Mouse (Mus musculus): Measurements from ENCODE around the gene Myo6. TPM values are rescaled to one million over a fixed set of nuclear protein-coding genes. Genes with fewer than 3 reads are reported as not detected.

Myo6 gene
- total and polyA plus RNA-seq, 2 experiments from 2014 or later, result 19.9 to 31.7 TPM

DNA sequence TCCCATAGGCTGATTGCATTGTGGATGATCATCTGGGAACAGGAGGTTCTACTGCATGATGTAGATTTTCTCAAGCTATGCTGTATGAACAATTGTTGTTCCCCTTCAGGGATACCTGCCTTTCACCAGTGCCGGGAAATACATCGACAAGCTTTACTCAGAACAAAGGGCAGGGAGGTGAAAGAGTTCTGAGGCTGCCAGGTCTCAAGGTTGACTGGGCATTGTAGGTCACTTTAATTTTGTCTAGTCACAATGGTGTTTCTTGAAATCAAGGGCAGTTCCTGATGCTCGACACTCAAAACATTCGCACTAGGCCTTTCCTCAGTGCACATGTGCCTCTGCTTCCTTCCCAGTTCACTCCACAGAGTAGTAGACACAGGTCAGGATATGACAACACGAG, 15.9 kb downstream of the Myo6 start:
- Histone ChIP-seq H3K36me3 (ENCODE audit: insufficient read depth) (no peaks in the 10 kb centered on the region), H3K4me3 (ENCODE audit: low read depth, low read length) (no peak overlapping the region), H3K4me1 (ENCODE audit: insufficient read depth) (no peaks in the 10 kb centered on the region), H3K4me2 (ENCODE audit: low read depth) (no peak overlapping the region), H3K9ac (no peak overlapping the region), H3K27me3 (ENCODE audit: insufficient read depth, low read length) (no peaks in the 10 kb centered on the region), H3K9me3 (ENCODE audit: low read length) (no peaks in the 10 kb centered on the region), H3K27ac (ENCODE audit: low read depth, low read length) (no peak overlapping the region)
- no peak for DNase-seq
- ATAC-seq, result no peak
- TF ChIP-seq CTCF (IDR thresholded peaks at IDR 0.05; ENCODE audit: low read depth), result no peak
- 82% methylated on average over 5 of the region's 5 CpGs for WGBS

DNA sequence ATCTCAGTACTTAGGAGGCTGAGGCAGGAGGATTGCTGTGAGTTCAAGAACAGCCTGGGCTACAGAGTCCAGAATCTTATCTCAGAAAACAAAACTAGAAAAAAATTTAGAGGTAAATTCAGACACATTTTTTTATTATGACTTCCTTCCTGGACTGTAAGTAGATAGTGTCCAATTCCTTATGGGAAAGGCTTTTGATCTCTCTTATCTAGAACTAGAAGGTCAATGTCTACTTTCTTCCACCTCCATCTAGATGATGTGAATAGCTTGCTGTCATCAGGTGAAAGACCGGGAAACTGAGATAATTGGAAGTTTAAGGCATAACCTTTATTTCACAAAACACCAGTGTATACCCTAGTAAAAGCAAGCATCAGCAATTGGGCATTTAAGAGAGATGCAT, 16.9 kb downstream of the Myo6 start:
- Histone ChIP-seq H3K9me3 (ENCODE audit: low read length) (no peaks in the 10 kb centered on the region), H3K4me1 (ENCODE audit: insufficient read depth) (no peaks in the 10 kb centered on the region), H3K27me3 (ENCODE audit: insufficient read depth, low read length) (no peaks in the 10 kb centered on the region), H3K9ac (no peak overlapping the region), H3K27ac (ENCODE audit: low read depth, low read length) (no peak overlapping the region), H3K36me3 (ENCODE audit: insufficient read depth) (no peaks in the 10 kb centered on the region), H3K4me2 (ENCODE audit: low read depth) (no peak overlapping the region), H3K4me3 (ENCODE audit: low read depth, low read length) (no peak overlapping the region)
- WGBS, result 89% methylated on average over 1 of the region's 1 CpGs
- no peak for TF ChIP-seq CTCF (IDR thresholded peaks at IDR 0.05; ENCODE audit: low read depth)
- no peak for ATAC-seq
- DNase-seq, result no peak

DNA sequence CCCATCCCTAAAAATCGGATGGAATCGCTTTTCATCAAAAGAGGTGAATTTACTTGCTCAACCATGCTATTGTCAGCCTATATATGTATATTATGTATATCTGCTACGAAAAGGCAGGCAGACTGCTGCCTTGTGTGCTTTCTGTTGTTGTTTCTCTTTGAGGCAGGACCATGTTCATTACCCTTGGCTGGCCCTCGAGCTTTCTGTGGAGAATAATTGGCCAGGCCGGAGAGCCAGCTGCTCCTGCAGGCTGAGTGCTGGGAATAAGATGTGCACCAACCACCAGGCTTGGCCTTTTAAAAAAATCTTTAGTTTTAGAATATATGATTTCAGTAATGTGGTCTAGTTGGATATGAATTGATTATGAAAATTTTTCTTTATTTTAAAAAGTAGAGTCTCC, 19.3 kb downstream of the Myo6 start:
- H3K36me3 ChIP-seq (ENCODE audit: insufficient read depth), result no peaks in the 10 kb centered on the region
- no peak overlapping the region for H3K4me2 ChIP-seq (ENCODE audit: low read depth)
- no peak overlapping the region for H3K4me3 ChIP-seq (ENCODE audit: low read depth, low read length)
- H3K27ac ChIP-seq (ENCODE audit: low read depth, low read length), result no peak overlapping the region
- TF ChIP-seq CTCF (IDR thresholded peaks at IDR 0.05; ENCODE audit: low read depth), result no peak
- no peak for DNase-seq
- ATAC-seq, result no peak
- H3K9ac ChIP-seq, result no peak overlapping the region
- H3K27me3 ChIP-seq (ENCODE audit: insufficient read depth, low read length), result no peaks in the 10 kb centered on the region
- H3K9me3 ChIP-seq (ENCODE audit: low read length), result no peaks in the 10 kb centered on the region
- H3K4me1 ChIP-seq (ENCODE audit: insufficient read depth), result no peaks in the 10 kb centered on the region
- 46% methylated on average over 5 of the region's 5 CpGs for WGBS

DNA sequence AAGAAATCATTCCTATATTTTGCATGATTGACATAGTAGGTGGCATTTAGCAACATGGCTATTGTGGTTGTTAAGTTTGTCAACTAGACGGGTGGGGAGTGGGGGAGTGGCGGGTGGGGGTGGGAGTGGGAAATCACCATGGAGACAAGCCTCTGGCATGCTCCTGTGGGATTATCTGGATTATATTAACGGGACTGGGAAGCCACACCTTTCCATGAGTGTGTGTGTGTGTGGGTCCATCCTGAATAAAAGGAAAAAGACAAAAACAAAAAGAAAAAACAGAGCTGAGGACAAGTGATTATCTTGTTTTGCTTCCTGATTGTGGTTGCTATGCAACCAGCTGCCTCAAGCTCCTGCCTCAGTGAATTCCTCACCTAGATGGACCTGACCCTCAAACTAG, 20.9 kb downstream of the Myo6 start:
- ATAC-seq (no peak), DNase-seq (no peak)
- Histone ChIP-seq H3K4me1 (ENCODE audit: insufficient read depth) (no peaks in the 10 kb centered on the region), H3K9ac (no peak overlapping the region), H3K27me3 (ENCODE audit: insufficient read depth, low read length) (no peaks in the 10 kb centered on the region), H3K36me3 (ENCODE audit: insufficient read depth) (no peaks in the 10 kb centered on the region), H3K4me2 (ENCODE audit: low read depth) (no peak overlapping the region), H3K27ac (ENCODE audit: low read depth, low read length) (no peak overlapping the region), H3K4me3 (ENCODE audit: low read depth, low read length) (no peak overlapping the region), H3K9me3 (ENCODE audit: low read length) (no peaks in the 10 kb centered on the region)
- TF ChIP-seq CTCF (IDR thresholded peaks at IDR 0.05; ENCODE audit: low read depth), result no peak
- WGBS, result 42% methylated on average over 3 of the region's 3 CpGs

DNA sequence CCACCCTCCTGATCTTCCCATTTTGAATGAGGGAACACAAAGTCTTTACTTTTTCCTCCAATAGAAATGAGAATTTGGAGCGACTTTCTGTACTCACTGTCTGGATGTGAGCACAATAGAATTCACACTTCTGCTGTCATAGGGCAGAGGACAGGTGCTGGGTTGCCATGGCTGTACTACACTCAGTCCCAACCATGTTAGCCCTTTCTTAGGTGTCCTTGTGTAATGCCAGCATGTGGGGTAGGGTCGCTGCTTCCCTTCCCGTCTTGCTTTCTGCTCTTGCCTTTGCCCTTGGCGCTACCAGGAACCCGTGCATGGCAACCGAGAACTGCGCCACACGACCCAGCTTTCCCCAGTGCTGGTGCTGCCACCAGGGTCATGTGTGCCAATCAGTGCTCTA, 21.9 kb downstream of the Myo6 start:
- no peaks in the 10 kb centered on the region for H3K27me3 ChIP-seq (ENCODE audit: insufficient read depth, low read length)
- ATAC-seq, result no peak

DNA sequence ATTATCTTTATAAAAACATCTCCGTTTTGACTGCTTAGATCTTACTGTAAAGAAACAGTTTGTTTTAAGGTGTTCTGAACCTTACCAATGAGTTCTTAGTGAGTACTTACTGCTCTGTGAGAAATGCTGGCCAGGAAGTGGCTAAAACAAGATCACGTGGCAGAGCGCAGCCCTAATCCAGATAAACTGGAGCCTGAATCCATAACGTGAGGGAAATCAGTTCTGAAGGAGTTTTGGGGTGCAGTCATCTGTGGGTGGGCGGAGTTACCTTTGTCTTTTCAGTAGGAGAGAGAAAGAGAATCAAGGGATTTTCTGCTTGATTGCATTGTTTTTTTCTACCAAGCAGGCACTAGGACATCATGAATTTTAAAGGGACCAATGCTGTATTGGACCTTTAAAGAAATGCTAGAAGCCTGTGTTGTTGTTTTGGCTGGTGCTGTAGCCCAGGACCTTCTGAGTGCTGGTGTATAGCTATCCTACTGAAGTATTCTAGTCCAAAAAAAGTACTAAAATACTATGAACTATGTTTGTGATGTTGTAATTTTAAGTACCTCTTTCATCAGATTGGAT, 23.6 kb downstream of the Myo6 start:
- no peaks in the 10 kb centered on the region for H3K36me3 ChIP-seq (ENCODE audit: insufficient read depth)
- TF ChIP-seq CTCF (IDR thresholded peaks at IDR 0.05; ENCODE audit: low read depth), result no peak
- H3K9me3 ChIP-seq (ENCODE audit: low read length), result no peaks in the 10 kb centered on the region
- H3K27ac ChIP-seq (ENCODE audit: low read depth, low read length), result no peak overlapping the region
- H3K4me1 ChIP-seq (ENCODE audit: insufficient read depth), result no peaks in the 10 kb centered on the region
- no peak for ATAC-seq
- no peak overlapping the region for H3K4me3 ChIP-seq (ENCODE audit: low read depth, low read length)
- no peak for DNase-seq
- no peak overlapping the region for H3K9ac ChIP-seq
- H3K4me2 ChIP-seq (ENCODE audit: low read depth), result no peak overlapping the region
- H3K27me3 ChIP-seq (ENCODE audit: insufficient read depth, low read length), result no peaks in the 10 kb centered on the region
- 19% methylated on average over 5 of the region's 5 CpGs for WGBS

More for the DNA sequence above, 21.9 kb downstream of the Myo6 start:
- TF ChIP-seq CTCF (IDR thresholded peaks at IDR 0.05; ENCODE audit: low read depth), result no peak
- WGBS, result 92% methylated on average over 8 of the region's 8 CpGs
- no peaks in the 10 kb centered on the region for H3K9me3 ChIP-seq (ENCODE audit: low read length)
- no peaks in the 10 kb centered on the region for H3K36me3 ChIP-seq (ENCODE audit: insufficient read depth)
- no peak overlapping the region for H3K4me2 ChIP-seq (ENCODE audit: low read depth)
- DNase-seq, result no peak
- H3K4me3 ChIP-seq (ENCODE audit: low read depth, low read length), result no peak overlapping the region
- no peaks in the 10 kb centered on the region for H3K4me1 ChIP-seq (ENCODE audit: insufficient read depth)
- no peak overlapping the region for H3K9ac ChIP-seq
- no peak overlapping the region for H3K27ac ChIP-seq (ENCODE audit: low read depth, low read length)

DNA sequence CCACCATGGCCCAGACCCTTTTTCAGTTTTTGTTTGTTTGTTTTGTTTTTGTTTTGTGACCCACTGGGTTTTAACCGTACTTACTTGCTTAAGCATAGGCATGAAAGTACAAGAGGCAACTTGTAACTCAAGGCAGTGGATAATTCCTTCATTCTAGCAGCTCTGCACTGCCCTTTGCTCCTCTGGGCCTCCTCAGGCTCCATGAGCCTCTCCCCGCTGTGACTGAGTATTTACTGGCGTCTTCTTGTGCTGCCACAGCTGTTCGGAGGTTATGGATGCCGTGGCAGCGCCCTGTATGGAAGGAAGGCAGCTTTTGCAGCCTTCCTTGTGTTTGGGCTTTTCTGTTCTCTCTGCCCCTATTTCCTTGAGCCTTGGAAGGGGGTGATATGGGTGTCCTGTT, 26.4 kb downstream of the Myo6 start:
- TF ChIP-seq CTCF (IDR thresholded peaks at IDR 0.05; ENCODE audit: low read depth), result no peak
- no peak overlapping the region for H3K27ac ChIP-seq (ENCODE audit: low read depth, low read length)
- no peak overlapping the region for H3K9ac ChIP-seq
- H3K4me3 ChIP-seq (ENCODE audit: low read depth, low read length), result no peak overlapping the region
- ATAC-seq, result no peak
- H3K4me2 ChIP-seq (ENCODE audit: low read depth), result no peak overlapping the region
- H3K4me1 ChIP-seq (ENCODE audit: insufficient read depth), result no peaks in the 10 kb centered on the region
- DNase-seq, result no peak
- 65% methylated on average over 6 of the region's 6 CpGs for WGBS
- no peaks in the 10 kb centered on the region for H3K9me3 ChIP-seq (ENCODE audit: low read length)
- no peaks in the 10 kb centered on the region for H3K27me3 ChIP-seq (ENCODE audit: insufficient read depth, low read length)
- H3K36me3 ChIP-seq (ENCODE audit: insufficient read depth), result no peaks in the 10 kb centered on the region

Data from forebrain, postnatal 0 days (tissue).